Mouse (Mus musculus): ENCODE results near the gene Acox3.
"Not testable (repeated sequence)": the region's sequence is repeated elsewhere in the genome, so short reads cannot be mapped to it uniquely, and the experiment has no call there.

The Acox3 gene

DNA sequence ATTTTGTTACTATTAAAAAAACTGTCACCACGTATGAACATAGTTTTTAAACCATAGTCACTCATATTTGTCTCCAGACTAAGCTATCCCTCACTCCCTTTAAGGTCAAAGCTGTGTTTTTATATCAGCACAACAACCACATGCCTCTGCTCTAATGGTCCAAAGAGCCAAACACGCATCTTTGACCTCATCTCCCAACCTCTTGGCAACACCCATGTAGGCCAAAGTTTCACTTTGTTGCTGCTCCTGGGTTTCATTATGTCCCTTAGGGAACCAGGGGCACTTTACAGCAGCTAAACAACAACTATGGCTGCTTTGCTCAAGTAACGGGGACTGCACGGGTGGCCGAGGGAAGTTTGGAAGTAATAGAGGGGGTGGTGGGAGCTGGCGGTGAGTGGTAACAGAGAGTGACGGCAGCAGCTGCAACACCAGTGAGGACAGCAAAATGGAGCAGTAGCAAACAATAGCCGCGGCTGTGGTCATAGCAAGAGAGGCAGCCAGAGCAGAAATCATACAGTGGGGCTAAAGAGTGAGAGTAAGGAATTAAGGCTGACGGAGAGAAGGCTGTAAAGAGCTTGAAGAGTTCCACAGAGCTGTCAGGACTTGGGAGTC lies 6.3 kb upstream of the Acox3 start:
- no peak for DNase-seq (ENCODE audit: low read depth in 2 of 2, low spot score in 2 of 2)

DNA sequence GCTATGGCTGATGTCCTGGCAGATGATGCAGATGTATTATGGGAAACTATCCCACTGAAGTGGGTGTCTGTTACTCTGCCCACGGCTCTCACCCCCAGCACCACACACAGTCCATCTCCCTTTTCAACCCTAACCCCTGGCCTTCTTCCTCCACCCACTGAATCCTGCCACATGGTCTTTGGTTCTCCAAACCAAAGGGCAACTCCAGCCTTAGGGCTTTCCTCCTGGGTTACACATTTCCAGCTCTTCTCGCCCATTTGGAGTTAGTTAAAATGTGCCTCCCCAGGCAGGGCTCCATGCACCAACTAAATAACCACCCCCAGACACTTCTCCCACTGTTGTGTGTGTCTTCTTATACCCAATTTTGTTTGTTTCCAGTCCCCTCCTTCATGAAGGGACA lies 4.4 kb upstream of the Acox3 start:
- no peak for DNase-seq (ENCODE audit: low read depth in 2 of 2, low spot score in 2 of 2)

DNA sequence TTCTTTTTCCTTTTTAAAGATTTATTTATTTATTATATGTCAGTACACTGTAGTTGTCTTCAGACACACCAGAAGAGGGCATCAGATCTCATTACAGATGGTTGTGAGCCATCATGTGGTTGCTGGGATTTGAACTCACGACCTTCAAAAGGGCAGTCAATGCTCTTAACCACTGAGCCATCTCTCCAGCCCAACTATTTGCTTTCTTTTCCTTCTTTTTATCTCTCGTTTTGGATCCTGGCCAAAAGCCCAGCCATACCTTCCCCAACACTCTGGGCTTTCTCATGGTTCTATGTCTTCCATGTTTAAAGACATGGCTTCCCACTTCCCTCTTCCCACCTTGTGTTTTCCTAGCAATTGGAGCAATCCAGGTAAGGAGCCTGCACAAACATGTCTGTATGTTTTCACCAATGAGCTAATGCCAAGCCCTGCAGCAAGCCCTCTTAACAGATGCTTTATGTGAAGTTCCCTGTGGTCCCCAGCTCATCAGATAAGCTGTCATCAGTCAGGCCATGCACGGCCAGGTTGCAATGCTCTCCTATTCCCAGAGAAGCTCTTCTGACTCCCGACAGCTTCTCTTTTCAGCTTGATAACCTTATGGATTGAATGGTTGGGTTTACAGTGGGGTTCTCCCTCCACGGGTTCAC lies 3.5 kb upstream of the Acox3 start:
- DNase-seq (ENCODE audit: low read depth in 2 of 2, low spot score in 2 of 2), result no peak

DNA sequence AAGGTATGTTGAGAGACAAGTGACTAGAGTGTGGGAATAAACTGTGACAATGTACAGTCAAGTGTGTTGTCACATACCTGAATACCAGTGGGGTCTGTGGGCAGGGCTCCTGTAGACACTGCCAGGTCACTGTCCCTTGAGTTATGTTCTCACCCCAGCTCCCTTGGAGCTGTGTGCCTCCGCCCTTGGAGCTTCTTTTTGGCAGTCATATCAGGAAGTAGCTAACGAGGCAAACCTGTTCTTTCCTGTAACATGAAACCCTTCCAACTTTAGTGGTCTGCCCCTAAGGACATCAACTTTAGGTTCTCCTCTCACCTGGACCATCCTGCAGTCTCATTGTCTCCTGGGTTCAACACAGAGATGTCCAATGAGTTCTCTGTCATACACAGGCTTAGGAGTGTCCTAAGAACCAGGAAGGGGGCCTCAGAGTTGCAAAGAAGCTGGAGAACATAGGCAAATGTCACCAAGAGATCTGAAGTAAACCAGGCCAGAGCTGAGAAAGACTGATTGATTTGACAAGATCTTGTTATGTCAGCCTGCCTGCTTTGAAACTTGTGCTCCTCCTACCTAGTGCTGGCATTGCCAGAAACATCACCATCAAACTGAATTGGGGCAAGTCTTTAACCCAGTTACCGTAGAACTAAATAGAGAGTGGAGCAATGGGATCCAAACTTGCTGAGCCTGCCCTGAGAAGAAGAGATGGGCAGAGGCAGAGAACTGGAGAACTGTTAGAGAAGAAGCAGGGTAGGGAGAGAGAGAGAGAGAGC lies 2.5 kb upstream of the Acox3 start:
- DNase-seq (ENCODE audit: low read depth in 2 of 2, low spot score in 2 of 2), result no peak

DNA sequence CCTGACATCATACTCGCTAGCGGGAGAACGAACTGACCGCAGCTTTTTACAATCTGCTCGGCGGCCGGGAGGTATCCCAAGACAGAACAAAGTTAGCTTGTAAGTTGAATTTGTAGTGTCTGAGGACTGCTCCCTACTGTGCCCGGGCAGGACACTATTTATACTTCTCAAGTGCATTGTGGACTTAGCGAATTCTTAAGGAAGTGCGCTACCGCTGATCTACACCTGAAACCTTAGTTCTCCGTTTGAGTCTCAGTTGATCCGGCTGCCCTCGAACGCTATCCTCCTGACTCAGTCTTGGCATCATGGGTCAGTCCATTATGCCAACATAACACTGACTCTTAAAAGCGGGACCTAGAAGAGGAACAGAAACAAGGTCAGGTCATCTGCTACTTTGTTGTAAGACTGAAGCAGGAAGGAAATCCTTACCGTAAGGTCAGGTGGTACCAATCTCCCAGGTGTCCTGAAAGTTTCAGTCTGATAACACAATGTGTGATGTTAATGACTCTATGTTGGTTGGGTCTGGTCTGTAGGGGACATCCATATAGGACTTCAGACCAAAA lies 462 bp downstream of the Acox3 start:
- no peak for DNase-seq (ENCODE audit: low read depth in 2 of 2, low spot score in 2 of 2)

DNA sequence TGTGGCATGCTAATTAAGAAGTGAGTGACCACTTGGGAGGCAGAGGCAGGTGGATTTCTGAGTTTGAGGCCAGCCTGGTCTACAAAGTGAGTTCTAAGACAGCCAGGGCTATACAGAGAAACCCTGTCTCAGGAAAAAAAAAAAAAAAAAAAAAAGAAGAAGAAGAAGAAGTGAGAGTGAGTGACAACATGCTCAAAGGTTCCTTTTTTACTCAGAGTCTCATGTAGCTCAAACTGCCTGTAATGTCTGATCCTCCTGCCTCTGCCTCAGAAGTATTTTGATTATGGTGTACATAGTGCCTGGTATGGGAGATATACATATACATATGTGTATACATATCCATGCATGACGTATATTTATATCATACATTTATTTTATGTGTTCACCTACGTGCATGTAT lies 1.4 kb downstream of the Acox3 start:
- not testable (repeated sequence) for DNase-seq (ENCODE audit: low read depth in 2 of 2, low spot score in 2 of 2)

DNA sequence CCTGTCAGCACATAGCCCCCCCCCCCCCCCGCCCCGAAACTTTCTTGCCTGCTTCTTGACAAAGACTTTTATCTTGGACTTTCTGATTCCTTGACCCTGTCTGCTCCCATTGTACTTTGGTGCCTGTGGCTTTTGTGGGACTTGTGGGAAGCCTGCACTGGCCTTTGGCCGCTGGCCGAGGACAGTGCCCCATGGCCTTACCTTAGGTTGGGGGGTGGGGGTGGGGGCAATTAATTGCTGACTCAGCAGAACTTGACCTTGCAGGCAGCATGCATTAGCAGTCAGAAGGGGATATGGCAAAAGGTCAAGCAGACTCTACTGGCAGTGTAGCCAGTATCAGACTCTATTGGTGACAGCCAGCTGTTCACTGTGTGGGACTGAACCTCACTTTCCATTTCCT lies 8.7 kb downstream of the Acox3 start:
- no peak for DNase-seq (ENCODE audit: low read depth in 2 of 2, low spot score in 2 of 2)

DNA sequence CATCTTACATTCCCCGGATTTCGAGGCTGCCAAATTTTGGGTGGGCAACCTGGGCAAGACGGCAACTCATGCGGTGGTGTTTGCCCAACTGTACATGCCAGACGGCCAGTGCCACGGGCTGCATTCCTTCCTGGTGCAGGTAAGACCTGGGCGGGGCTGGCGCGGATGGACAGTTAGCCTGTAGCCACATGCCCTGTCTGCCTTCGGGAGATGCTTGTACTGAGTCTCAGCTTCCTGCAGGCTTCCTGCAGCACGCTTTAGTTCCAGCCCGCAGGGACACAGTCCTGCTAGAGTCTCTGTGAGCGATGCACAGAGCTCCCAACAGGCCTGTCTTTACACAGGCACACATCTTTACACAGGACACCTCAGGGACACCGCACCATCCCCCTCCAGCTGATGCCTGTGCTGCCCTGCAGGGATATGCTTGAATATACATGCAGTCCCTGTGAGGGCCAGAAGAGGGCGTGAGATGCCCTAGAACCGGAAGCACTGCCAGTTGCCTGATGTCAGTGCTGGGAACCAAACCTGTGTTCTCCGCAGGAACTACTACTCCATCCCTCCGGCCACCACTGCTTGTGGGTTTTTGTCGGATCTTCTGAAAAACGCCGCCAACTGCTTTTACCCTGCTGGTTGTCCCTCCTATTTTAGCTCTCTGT lies 9.4 kb downstream of the Acox3 start:
- peak in 1 of 2 experiments; percentile 11 for DNase-seq (ENCODE audit: low read depth in 2 of 2, low spot score in 2 of 2)

DNA sequence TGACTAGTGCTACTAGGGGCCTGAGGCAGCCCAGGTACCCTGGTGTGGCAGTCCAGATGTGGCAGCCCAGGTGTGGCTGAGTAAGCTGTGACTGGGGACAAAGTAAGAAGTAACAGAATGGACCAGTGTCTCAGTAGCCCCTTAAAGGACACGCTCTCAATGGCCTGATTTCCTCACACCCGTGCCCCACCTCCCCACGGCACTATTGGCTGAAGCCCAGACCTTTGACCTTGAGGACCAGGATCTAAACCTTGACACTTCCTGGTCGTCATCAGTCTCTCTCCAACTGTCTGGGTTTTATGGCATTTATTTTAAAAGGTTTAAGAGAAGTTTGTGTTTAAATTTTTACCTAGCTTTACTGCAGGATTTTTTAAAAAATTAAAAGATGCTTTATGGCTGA lies 10.0 kb downstream of the Acox3 start:
- DNase-seq (ENCODE audit: low read depth in 2 of 2, low spot score in 2 of 2), result no peak

DNA sequence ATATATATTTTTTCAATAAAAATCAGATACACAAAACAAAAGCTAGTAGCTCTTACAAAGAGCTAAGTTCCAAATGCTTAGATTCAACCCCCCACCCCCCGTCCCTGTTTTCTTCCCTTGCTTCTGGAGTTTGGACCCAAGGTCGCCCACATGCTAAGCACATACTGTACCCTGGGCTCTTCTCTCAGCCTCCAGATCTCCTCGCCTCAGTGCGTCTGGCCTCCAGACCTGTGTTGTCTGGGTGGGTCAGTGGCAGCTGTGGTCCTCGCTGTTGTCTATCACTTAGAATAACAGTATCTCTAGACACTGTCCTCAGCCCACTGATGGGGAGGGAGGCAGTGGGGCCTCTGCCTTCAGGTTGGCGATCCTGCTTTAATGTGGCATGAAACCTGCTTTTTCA lies 10.4 kb downstream of the Acox3 start:
- DNase-seq (ENCODE audit: low read depth in 2 of 2, low spot score in 2 of 2), result no peak

DNA sequence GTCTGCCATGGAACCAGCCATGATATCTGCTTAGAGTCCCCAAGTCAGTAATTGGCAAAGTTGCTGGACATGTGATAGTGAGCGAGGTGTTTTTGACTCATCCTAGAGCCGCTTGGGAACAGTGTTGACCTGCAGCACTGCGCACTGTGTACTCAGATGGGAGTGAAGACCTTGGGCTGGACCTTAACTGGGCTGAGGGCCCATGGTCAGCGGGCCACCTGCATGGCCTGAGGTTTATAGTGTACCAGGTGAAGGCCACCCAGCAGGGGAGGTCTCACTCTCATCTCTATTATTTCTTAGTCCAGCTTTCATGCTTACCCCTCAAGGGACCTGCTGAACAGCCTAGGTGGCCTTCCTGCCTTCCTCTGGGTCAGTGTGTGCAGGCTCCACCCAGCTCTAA lies 11.9 kb downstream of the Acox3 start:
- DNase-seq (ENCODE audit: low read depth in 2 of 2, low spot score in 2 of 2), result no peak

DNA sequence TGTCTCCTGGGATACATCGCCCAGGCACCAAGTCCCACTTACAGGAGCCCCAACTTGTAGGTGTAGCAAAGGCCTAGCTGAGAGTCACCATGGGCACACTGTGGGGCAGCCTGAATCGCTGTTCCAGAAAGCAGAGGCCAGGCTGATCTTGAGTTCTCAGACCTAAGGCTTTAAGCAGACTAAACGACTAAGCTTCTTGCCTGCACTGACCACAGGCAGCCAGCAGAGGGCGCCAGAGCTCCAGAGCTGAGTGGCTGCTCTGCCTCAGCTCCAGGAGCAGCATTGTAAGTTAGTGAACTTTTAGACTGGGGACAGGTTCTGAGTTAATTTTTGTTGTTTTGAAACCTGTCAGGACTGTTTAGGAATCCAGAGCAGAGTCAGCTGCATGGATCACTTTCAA lies 12.9 kb downstream of the Acox3 start:
- DNase-seq (ENCODE audit: low read depth in 2 of 2, low spot score in 2 of 2), result peak; percentile 38 to 49

DNA sequence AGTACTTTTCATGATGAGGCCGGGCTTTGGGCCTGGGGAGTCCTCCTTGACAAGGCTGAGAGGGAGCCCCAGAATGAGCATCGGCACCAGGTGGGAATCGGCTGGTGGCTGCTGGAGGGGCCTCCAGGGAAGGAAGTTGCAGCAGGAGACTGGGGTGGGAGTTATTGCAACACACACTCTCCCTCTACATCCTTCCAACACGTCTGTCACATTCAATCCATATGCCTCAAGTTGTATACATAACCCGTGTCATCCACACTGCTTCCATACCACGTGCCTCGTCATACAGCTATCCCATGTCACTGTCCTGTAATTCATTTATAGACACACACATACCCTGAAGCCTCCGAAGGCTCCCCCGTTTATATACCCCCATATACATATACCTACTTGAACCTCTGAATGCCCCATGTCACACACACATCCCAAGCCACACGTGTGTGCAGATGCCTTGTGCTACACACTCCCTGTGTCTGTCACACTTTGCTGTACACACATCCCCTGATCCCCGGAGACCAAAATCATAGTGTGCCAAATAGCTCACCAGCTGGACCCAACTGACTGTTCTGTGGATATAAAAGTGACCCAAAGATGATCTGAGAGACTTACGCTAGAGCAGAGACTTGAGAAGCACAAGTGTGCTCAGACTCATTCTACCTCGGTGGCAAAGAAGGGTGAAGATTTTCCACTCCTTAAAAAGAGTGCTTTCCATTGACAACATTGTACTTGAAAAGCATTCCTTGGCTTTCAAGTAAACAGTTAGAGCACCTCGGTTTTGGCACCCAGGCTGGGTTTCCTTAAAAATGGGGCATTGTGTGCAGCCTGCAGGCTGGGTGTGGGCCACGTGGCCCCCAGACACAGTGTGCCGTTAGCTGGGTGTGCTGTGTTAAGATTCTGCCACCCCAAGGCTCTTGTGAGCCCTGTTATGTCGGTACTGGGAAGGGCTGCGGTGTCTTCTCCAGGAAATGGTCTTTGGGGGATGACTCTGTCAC lies 13.6 kb downstream of the Acox3 start:
- no peak for DNase-seq (ENCODE audit: low read depth in 2 of 2, low spot score in 2 of 2)

DNA sequence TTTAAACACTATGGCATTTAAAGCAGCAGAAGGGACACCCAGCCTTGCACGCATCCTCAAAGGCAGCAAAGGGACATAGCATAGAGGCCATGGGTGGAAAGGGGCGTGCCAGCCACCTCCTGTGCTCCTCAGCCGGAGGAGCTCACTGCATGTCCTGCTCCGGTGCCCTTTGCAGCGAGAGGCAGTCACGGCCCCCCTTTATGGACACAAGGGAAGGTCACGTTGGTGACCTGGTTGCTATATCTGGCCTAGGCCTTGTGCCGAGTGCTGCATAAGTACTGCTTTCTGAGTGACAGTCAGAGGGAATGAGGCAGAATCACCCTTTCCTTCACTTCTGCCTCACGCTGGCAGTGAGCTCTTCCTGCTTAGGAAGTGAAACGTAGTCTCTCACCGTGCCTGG lies 17.4 kb downstream of the Acox3 start:
- no peak for DNase-seq (ENCODE audit: low read depth in 2 of 2, low spot score in 2 of 2)

DNA sequence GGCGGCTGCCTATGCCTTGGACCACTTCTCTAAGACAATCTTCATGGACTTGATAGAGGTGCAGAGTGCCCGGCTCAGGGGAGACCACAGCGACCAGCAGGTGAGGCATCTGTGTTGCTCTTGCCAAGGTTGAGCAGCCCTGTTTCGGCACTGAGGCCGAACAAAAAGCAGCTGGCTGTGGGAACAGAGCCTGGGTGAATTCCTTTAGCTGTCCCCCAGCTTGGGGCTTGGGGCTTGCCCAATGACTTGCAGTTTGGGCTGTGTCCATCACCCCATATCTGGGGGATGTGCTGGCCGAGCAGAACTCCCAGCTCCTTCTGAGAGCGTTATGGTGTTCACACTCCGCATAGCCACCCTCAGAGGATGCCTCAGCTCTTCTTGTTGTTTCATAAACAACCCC lies 18.7 kb downstream of the Acox3 start:
- DNase-seq (ENCODE audit: low read depth in 2 of 2, low spot score in 2 of 2), result no peak

DNA sequence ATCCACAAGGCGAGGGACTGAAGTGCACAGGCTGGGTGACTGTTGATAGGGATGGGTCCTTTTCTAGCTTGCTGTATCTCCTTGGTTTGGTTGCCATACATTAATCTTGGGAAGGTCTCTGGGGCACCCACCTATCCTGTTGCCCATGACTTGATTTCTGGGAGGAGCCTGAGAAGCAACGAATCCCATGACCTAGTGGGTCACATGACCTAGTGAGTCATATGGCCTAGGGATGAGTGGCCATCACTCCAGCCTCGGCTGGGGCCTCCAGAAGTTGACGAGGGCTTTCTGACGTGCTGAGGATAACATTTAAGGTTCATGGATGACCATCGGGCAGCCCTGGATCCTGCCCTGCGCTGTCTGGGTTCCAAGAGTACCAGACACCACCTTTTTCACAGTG lies 22.5 kb downstream of the Acox3 start:
- no peak for DNase-seq (ENCODE audit: low read depth in 2 of 2, low spot score in 2 of 2)

DNA sequence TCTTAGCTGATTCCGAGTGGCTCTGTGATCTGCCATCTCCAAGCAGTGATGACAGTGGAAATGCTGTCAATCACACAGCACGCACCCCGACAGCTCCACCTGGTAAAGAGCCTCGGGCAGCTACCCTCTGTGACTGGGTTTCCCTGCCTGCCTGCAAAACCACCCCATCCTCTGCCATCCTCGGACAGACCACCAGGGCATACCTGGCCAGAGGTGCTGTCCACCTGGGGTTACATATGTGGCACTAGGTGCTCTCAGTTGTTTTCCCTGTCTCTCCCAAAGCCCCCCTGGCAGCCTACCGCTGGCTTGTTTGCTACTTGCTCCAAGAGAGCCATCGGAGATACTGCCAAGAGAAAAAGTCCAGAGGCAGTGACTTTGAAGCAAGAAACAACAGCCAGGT lies 24.0 kb downstream of the Acox3 start:
- no peak for DNase-seq (ENCODE audit: low read depth in 2 of 2, low spot score in 2 of 2)

DNA sequence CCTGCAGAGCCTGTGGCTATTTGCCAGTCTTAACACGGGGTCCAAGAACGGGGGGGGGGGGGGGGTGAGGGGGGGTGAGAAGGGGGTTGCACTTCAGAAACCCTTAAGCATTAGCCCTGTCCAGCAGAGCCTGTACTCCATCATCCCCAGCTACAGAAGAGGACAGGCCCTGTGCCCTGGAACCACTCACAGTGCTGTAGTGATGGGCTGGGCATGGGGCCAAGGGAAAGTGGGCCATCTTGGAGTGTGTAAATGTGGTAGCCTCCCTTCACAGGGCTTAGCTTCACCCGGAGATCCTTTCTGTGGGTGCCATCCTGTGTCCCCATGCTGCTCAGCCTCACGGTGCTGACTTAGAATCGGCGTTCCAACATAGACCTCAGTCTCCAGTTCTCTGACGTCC lies 24.9 kb downstream of the Acox3 start:
- DNase-seq (ENCODE audit: low read depth in 2 of 2, low spot score in 2 of 2), result no peak

DNA sequence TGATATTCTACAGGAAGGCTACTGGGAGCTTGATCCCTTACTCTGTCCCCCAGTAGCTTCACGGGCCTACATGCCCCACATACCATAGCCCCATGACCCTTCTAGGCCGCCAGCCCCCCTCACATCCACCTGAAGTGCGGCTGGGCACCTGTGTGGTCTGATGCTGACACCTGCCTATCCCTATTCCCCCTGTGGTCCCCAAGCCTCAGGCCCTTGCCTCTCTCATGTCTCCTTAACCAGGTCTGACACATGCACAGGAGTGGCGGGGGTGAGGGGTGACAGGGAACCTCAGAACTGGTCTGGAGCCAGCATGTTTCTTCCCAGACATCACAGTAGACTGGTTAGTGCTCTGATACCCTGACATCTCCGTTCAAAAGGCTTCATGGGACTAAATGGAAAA lies 25.7 kb downstream of the Acox3 start:
- no peak for DNase-seq (ENCODE audit: low read depth in 2 of 2, low spot score in 2 of 2)

DNA sequence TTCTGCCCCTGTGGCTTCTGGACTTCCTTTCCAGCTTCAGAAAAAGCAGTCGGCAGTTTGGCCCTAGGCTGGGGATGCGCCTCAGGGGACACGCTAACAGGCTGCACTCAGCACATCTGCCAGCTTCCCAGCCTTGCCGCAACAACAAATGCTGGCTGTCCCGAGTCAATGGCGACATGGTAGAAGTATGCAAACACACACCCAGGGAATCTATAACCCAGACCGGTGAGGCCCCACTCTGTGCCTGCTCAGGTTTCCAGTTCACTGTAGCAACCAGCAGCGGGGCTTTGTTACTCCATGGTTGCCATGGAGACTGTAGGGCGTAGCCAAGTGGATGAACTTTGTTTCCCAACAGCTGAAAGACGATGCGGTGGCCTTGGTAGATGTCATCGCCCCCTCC lies 26.5 kb downstream of the Acox3 start:
- DNase-seq (ENCODE audit: low read depth in 2 of 2, low spot score in 2 of 2), result no peak

DNA sequence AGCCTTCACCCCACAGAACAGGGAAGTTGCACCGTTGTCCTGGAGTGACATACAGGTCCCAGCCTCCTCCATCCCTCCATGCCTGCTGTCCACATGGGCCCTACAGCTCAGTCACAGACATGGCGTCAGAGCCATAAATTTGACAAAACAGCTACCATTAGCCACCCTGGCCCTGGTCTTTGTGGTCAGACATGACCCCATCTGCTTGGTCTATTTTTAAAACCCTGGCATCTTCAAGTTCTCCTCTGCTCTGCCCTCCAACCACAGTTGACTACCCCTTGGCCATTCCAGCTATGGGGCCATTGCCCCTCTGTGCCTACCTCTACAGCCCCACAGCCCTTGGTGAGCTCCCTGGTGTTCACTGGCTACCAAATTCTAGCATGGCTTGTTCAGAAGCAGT lies 27.1 kb downstream of the Acox3 start:
- DNase-seq (ENCODE audit: low read depth in 2 of 2, low spot score in 2 of 2), result no peak
